In the genomic region with DNA sequence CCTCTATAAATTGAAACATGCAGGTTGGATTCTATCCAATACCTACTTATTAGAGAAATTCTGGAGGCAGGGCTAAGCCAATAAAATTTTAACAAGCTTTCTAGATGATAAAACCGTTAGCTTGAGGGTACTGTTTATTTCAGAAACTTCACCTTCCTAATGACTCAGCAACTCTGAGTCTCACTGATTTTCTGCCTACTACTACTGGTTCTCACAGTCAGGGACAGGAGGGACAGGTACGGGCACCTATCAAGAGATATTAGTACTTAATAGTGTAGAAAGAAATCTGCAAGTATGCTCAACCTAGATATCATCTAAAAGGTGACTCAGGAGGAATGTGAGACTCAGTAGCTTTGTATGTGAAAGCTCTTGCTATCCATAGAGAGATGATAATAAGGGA, we compare ENCODE assay signal across 39 mouse cellular contexts. TPM values are rescaled to one million over a fixed set of nuclear protein-coding genes. Genes with fewer than 3 reads are reported as not detected.
"Had no signal": no experiment of that assay in that cellular context is flagged by ENCODE, and none has a peak within 500 bp of the region (broad histone marks: within the 10 kb centered on the region; RNA-seq: fewer than 3 reads in every experiment).

No protein-coding gene starts in this region.

- H3K4me3 ChIP-seq: heart, adult 2 months; heart, embryonic 10.5 days; heart, embryonic 12.5 days; heart, embryonic 13.5 days; heart, embryonic 15.5 days; hindbrain, embryonic 10.5 days; hindbrain, embryonic 12.5 days; hindbrain, embryonic 13.5 days; hindbrain, embryonic 15.5 days; intestine, embryonic 15.5 days; kidney, embryonic 15.5 days; layer of hippocampus, adult 2 months had no signal

- DNase-seq: heart, adult 18-20 months; heart, adult 2 months; heart, postnatal 10 days; heart, postnatal 14 days; heart, postnatal 36 days; heart, postnatal 4 days; kidney, adult 11 months; kidney, adult 18-20 months; kidney, adult 2 months; kidney, adult 8-10 months; kidney, adult 9 months; kidney, postnatal 10 days; kidney, postnatal 14 days; kidney, postnatal 25 days; kidney, postnatal 36 days; layer of hippocampus, adult 9-11 months had no signal

- H3K27ac ChIP-seq: heart, adult 2 months; heart, embryonic 10.5 days; heart, embryonic 13.5 days; heart, embryonic 15.5 days; hindbrain, embryonic 10.5 days; hindbrain, embryonic 12.5 days; hindbrain, embryonic 13.5 days; hindbrain, embryonic 14.5 days; hindbrain, embryonic 15.5 days; hindbrain, postnatal 0 days; intestine, embryonic 15.5 days; kidney, embryonic 15.5 days; kidney, postnatal 0 days; layer of hippocampus, adult 2 months had no signal

- H3K4me1 ChIP-seq: heart, embryonic 10.5 days; heart, embryonic 12.5 days; heart, embryonic 13.5 days; heart, embryonic 15.5 days; hindbrain, embryonic 10.5 days; hindbrain, embryonic 12.5 days; hindbrain, embryonic 13.5 days; hindbrain, embryonic 15.5 days; intestine, embryonic 15.5 days; kidney, embryonic 15.5 days had no signal

- H3K4me2 ChIP-seq: heart, embryonic 11.5 days; heart, embryonic 12.5 days; heart, embryonic 13.5 days; heart, embryonic 15.5 days; hindbrain, embryonic 12.5 days; hindbrain, embryonic 13.5 days; hindbrain, embryonic 14.5 days; hindbrain, embryonic 15.5 days; intestine, embryonic 15.5 days; kidney, embryonic 15.5 days had no signal

- H3K9ac ChIP-seq: heart, embryonic 12.5 days; heart, embryonic 13.5 days; heart, embryonic 15.5 days; hindbrain, embryonic 12.5 days; hindbrain, embryonic 13.5 days; hindbrain, embryonic 14.5 days; hindbrain, embryonic 15.5 days; intestine, embryonic 15.5 days; kidney, embryonic 15.5 days had no signal

- H3K36me3 ChIP-seq: heart, embryonic 10.5 days; heart, embryonic 12.5 days; heart, embryonic 13.5 days; heart, embryonic 15.5 days; hindbrain, embryonic 10.5 days; hindbrain, embryonic 12.5 days; hindbrain, embryonic 13.5 days; hindbrain, embryonic 15.5 days; intestine, embryonic 15.5 days; kidney, embryonic 15.5 days had no signal

- ATAC-seq: hindbrain, embryonic 16.5 days; hindbrain, postnatal 0 days; inflammation-experienced regulatory T-cells, adult 6 months; intestine, embryonic 15.5 days; intestine, embryonic 16.5 days; intestine, postnatal 0 days had no signal

- H3K27me3 ChIP-seq: heart, embryonic 12.5 days; heart, embryonic 13.5 days; heart, embryonic 15.5 days; hindbrain, embryonic 12.5 days; hindbrain, embryonic 13.5 days; hindbrain, embryonic 15.5 days; intestine, embryonic 15.5 days; kidney, embryonic 15.5 days had no signal

- H3K9me3 ChIP-seq: heart, embryonic 10.5 days; heart, embryonic 12.5 days; heart, embryonic 13.5 days; heart, embryonic 15.5 days; hindbrain, embryonic 10.5 days; hindbrain, embryonic 12.5 days; hindbrain, embryonic 13.5 days; hindbrain, embryonic 15.5 days; intestine, embryonic 15.5 days; kidney, embryonic 15.5 days had no signal

RNA-seq across cellular contexts. Expression of gene Adcyap1, which starts 19.8 kb away (rescaled TPM):
- polyA plus RNA-seq: heart, adult 2 months; heart, embryonic 16.5 days; heart, postnatal 0 days; inflammation-experienced regulatory T-cells, adult 6 months; kidney, adult 2 months; kidney, embryonic 14.5 days; kidney, embryonic 15.5 days; kidney, embryonic 16.5 days had no signal
